Mouse (Mus musculus) E14TG2a.4 (cell line): Measurements from ENCODE around the gene Tlcd1.

ENCODE experiments used
- CTCF ChIP-seq: conservative IDR thresholded peaks from 2 replicates; pipeline ENCODE4 v1.5.1; 2014; ENCODE audit warnings: low read length
- POU5F1 ChIP-seq: IDR thresholded peaks from 2 replicates; pipeline ENCODE4 v1.6.1; 2014; ENCODE audit warnings: low read length, borderline replicate concordance

DNA sequence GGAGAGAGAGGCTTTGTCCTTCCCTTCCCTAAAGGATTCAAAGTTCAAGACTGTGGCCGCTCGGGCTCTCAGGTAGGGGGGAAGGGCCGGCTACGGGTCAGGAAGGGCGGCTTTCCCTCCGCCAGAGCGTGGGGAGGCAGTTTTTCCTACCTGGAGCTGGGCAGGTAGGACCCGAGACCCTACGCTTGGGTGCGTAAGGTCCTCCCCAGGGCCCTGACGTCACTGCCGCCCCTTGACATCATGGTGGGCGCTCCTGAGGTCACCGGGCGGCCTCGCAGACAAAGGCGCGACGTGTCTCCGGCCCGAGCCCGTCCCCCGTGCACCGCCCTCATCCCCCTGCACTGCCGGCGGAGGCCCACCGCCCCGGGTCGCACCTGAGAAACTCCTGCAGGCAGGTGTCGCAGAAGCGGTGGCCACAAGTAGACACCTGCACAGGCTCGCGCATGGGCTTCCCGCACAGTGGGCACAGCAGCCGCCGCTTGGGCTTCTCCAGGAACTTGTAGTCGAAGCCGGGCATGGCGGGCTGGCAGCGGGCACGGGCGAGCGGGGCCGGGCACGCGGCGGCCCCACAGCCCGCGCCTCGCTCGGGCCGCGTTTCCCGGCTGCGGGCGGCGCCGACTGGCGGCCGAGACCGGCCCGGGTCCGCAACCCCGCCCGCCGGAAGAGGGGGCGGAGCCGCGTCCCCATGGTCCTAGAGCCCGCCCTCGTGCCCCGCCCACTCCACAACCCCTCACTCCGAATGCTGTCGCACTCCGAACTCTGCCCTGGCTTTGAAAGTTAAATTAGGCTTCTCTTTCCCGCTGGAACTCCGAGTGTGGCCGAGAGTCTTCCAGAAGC, 11.4 kb upstream of the Tlcd1 start, which contains the start of gene Traf4:
- TF ChIP-seq CTCF (no peak), POU5F1 (no peak)
